Mouse (Mus musculus) cerebellum, adult 2 months (tissue): ENCODE measurements around the gene 4931414P19Rik. TPM values are rescaled to one million over a fixed set of nuclear protein-coding genes. Genes with fewer than 3 reads are reported as not detected.
A peak's percentile ranks its signal among the peaks of the same experiment; 100 is the strongest.

ENCODE experiments used
- DNase-seq, 2 experiments: peaks; one replicate each; pipeline ENCODE4 v3.0.0; 2021
- H3K27ac ChIP-seq: fragments of 200-500 bp; 2 replicates; pipeline ENCODE4 v1.5.1; 2012; ENCODE audit warnings: low read length, control low read depth, inconsistent platforms; ENCODE audit not compliant: insufficient read depth
- H3K27me3 ChIP-seq: fragments of 200-500 bp; 2 replicates; pipeline ENCODE4 v1.6.1; 2012; ENCODE audit warnings: inconsistent platforms, mild to moderate bottlenecking, low read length, moderate library complexity; ENCODE audit not compliant: control insufficient read depth, insufficient read depth
- H3K4me1 ChIP-seq: fragments of 200-500 bp; 2 replicates; pipeline ENCODE4 v1.6.1; 2011; ENCODE audit warnings: low read length; ENCODE audit not compliant: control insufficient read depth, insufficient read depth
- H3K4me3 ChIP-seq: fragments of 200-500 bp; replicated peaks from 2 replicates; pipeline ENCODE3; 2011; ENCODE audit warnings: mild to moderate bottlenecking, low read depth, low read length, control low read depth; ENCODE audit not compliant: insufficient read depth
- CTCF ChIP-seq: fragments of 200-500 bp; IDR thresholded peaks from 2 replicates; pipeline ENCODE4 v1.5.1; 2011; ENCODE audit warnings: low read depth, mild to moderate bottlenecking, control low read depth, low read length, moderate library complexity, borderline replicate concordance; ENCODE audit not compliant: insufficient read depth
- POLR2A ChIP-seq: fragments of 200-500 bp; IDR thresholded peaks from 2 replicates; pipeline ENCODE4 v1.6.1; 2011; ENCODE audit warnings: low read length, control low read depth, borderline replicate concordance; ENCODE audit not compliant: insufficient read depth
- WGBS: fragments of 180-500 bp; shearing (Covaris S2); methylation state at CpG from one replicate; pipeline ENCODE4 v1.1.7; 2018; 5-methylcytosine and 5-hydroxymethylcytosine counted together
- polyA plus RNA-seq: library from polyadenylated mRNA; depleted of rRNA; stranded (reverse); fragments of >200 nt; gene quantifications from 2 replicates; pipeline ENCODE4 v1.2.3, GENCODE M21; 2012

The 4931414P19Rik gene
- polyA plus RNA-seq, 1 experiment, result 4.0 TPM

DNA sequence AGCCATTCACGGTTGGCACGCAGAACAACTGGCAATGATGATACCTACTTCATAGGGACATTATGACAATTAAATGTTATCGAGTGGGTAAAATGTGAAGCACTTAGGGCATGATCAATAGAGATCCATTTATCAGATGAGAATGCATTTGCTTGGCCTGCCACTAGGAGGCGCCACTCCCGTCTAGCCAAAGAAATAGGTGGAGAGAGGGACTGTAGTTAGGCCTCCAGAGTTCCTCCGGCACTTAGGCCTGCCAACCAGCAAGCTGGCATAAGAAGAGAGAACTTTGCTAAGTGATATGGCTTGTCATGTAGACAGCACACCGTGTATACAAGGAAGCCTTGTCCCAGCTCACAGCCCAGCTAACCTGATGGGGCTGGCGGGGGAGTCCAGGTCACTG, 31.2 kb upstream of the 4931414P19Rik start:
- peak in 1 of 2 experiments; percentile 56 for DNase-seq
- TF ChIP-seq POLR2A, result no peak
- peak; percentile 84 for TF ChIP-seq CTCF
- no peak overlapping the region for H3K27ac ChIP-seq
- 49% methylated on average over 8 of the region's 8 CpGs for WGBS
- no peaks in the 10 kb centered on the region for H3K4me1 ChIP-seq
- no peak overlapping the region for H3K4me3 ChIP-seq
- no peaks in the 10 kb centered on the region for H3K27me3 ChIP-seq

GRCm38 (mm10) chr14:54634182-54634581, 28.4 kb upstream of the 4931414P19Rik start:
- Histone ChIP-seq H3K27me3 (no peaks in the 10 kb centered on the region), H3K4me1 (no peaks in the 10 kb centered on the region), H3K4me3 (no peak overlapping the region), H3K27ac (no peak overlapping the region)
- DNase-seq, result no peak
- WGBS, result 58% methylated on average over 4 of the region's 4 CpGs
- TF ChIP-seq POLR2A (no peak), CTCF (no peak)

- no peaks in the 10 kb centered on the region for H3K27me3 ChIP-seq
- WGBS, result 91% methylated on average over 37 of the region's 37 CpGs
- DNase-seq, result no peak
- H3K4me3 ChIP-seq, result no peak overlapping the region
- TF ChIP-seq CTCF, result no peak
- TF ChIP-seq POLR2A, result no peak
- H3K27ac ChIP-seq, result no peak overlapping the region
- no peaks in the 10 kb centered on the region for H3K4me1 ChIP-seq
These were observed 26.5 kb upstream of the 4931414P19Rik start for GRCm38 (mm10) chr14:54632252-54632651.

- TF ChIP-seq POLR2A (no peak), CTCF (no peak)
- WGBS, result 35% methylated on average over 4 of the region's 4 CpGs
These were observed 25.4 kb upstream of the 4931414P19Rik start for GRCm38 (mm10) chr14:54631240-54631599.

GRCm38 (mm10) chr14:54630583-54631239, 24.9 kb upstream of the 4931414P19Rik start:
- Histone ChIP-seq H3K27me3 (no peaks in the 10 kb centered on the region), H3K4me1 (no peaks in the 10 kb centered on the region), H3K27ac (no peak overlapping the region), H3K4me3 (no peak overlapping the region)
- no peak for DNase-seq
- TF ChIP-seq POLR2A, result no peak
- TF ChIP-seq CTCF, result no peak
- 59% methylated on average over 11 of the region's 11 CpGs for WGBS

More at GRCm38 (mm10) chr14:54631240-54631599, 25.4 kb upstream of the 4931414P19Rik start:
- no peak overlapping the region for H3K27ac ChIP-seq
- H3K4me3 ChIP-seq, result no peak overlapping the region
- no peak for DNase-seq
- H3K27me3 ChIP-seq, result no peaks in the 10 kb centered on the region
- H3K4me1 ChIP-seq, result no peaks in the 10 kb centered on the region

GRCm38 (mm10) chr14:54629797-54630196, 24.0 kb upstream of the 4931414P19Rik start:
- DNase-seq, result no peak
- H3K4me1 ChIP-seq, result no peaks in the 10 kb centered on the region
- no peak overlapping the region for H3K4me3 ChIP-seq
- H3K27me3 ChIP-seq, result no peaks in the 10 kb centered on the region
- no peak for TF ChIP-seq POLR2A
- no peak for TF ChIP-seq CTCF
- 92% methylated on average over 2 of the region's 2 CpGs for WGBS
- no peak overlapping the region for H3K27ac ChIP-seq

DNA sequence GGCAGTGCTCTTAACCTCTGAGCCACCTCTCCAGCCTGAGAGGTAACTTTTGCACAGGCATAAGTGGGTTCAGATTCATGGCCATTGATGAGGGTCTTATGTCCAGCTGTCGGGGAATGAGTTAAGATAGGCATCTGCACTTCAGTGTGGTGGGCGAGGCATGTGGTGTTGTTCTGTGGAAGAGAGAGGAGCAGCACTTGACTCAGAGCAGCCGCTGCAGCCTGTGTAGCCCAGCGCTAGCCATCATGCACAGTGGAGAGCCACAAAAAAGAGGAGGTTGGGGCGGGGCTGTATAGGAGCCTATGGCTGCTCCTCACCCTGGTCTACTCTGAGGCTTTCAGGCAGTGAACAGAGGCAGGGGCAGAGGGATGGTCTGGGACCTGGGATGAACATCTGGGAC, 22.3 kb upstream of the 4931414P19Rik start:
- Histone ChIP-seq H3K27me3 (no peaks in the 10 kb centered on the region), H3K4me3 (no peak overlapping the region), H3K4me1 (no peaks in the 10 kb centered on the region), H3K27ac (no peak overlapping the region)
- TF ChIP-seq POLR2A (no peak), CTCF (no peak)
- 77% methylated on average over 5 of the region's 5 CpGs for WGBS
- no peak for DNase-seq

DNA sequence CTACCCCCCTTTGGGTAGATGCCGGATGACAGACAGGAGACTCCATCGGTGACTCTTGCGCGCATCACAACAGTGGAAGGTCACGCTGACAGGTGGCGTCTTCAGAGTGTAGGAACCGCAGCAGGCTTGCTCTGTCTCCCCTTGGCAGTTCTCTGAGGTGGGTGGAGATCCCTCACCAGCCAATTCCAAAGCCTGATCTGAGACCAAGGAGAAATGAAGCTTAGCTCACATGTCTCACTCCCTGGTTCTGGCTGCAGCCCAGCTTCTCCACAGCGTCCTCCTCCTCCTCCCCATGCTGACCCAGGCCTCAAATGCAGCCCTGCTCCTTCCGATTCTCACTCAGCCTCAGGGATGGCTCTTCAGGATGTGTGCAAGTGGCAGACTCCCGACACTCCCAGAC, 19.2 kb upstream of the 4931414P19Rik start:
- H3K27ac ChIP-seq, result no peak overlapping the region
- no peak for DNase-seq
- H3K4me1 ChIP-seq, result no peaks in the 10 kb centered on the region
- H3K4me3 ChIP-seq, result no peak overlapping the region
- no peak for TF ChIP-seq POLR2A
- WGBS, result 33% methylated on average over 10 of the region's 10 CpGs
- no peaks in the 10 kb centered on the region for H3K27me3 ChIP-seq

DNA sequence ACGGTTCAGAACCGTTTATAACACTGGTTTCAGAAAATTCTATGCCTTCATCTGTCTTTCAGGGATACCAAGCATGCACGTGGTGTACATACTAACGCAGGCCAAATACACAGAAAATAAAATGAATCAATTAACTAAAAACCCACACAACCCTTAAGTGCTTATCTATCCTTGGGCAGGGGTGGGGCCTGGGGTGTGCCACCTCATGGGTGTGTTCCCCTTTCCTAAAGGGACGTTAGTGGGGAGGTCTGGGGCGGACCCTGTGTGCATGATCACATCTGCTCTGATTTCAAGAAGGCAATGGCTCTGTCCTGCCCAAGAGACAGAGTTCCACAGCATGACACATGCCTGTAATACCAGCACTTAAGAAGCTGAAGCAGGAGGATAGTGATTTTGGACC, 17.5 kb upstream of the 4931414P19Rik start:
- H3K27me3 ChIP-seq, result no peaks in the 10 kb centered on the region
- no peak overlapping the region for H3K27ac ChIP-seq
- DNase-seq, result no peak
- WGBS, result 88% methylated on average over 6 of the region's 6 CpGs
- no peak for TF ChIP-seq POLR2A
- no peak for TF ChIP-seq CTCF
- H3K4me1 ChIP-seq, result no peaks in the 10 kb centered on the region
- H3K4me3 ChIP-seq, result no peak overlapping the region
